In the genomic region with DNA sequence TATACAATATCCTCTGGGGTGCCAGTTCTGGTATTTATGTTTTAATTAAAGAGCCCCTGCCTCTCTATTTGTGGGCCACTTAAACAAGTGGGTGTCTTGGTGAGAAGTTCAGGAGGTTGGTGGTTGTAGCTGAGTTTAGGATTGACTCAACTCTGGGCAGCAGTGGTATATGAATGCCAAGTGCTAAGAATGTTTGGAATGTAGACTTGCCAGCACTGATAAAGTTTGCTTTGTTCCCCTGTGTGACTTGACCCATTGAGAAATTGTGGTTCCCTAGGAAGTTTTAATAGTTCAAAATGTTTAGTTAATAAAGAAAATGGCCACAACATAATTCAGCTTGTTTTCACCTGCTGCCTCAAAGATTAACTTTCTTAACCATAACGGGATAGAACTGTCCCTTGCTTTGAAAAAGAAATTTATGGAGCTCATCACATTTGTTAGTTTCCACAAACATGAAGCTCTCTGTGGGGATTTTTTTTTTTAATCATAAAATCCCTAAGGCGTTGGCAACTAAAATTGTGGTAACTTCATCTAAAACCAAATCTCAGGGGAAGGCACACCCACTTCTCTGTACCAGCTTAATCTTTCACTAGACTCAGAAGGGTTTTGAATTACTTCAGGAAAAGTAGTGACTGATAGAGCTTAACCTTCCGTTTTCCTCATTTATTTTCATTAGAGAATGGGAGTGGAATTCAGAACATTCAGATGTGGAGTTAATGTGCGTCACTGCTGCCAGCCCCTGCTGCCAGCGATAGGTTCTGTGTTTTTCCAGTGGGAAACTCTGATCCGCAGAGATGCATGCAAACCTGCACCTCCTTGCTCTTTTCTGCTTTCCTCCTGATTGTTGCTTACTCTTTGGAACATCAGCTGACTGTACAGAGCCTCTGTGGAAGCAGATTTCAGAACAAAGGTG, we compare ENCODE assay signal across 9 mouse cellular contexts.
DNase-seq lines count a peak whose midpoint lies in the region; ATAC-seq lines count a peak whose summit lies in the region.
"Had no signal": no experiment of that assay in that cellular context is flagged by ENCODE, and none has a peak within 500 bp of the region (broad histone marks: within the 10 kb centered on the region; RNA-seq: fewer than 3 reads in every experiment).

No protein-coding gene starts in this region.

- no peaks in the 10 kb centered on the region for H3K27me3 ChIP-seq in hindbrain, embryonic 13.5 days
- H3K27me3 ChIP-seq in hindbrain, embryonic 16.5 days (replicated peaks; ENCODE audit: control insufficient read depth, insufficient read depth, low read length), result no peaks in the 10 kb centered on the region
- no peaks in the 10 kb centered on the region for H3K27me3 ChIP-seq in intestine, embryonic 15.5 days (replicated peaks)

- H3K4me3 ChIP-seq in hindbrain, embryonic 13.5 days, result no peak overlapping the region
- H3K4me3 ChIP-seq in hindbrain, embryonic 16.5 days (ENCODE audit: low read length), result no peak overlapping the region
- peak overlapping the region; percentile 2; the same call in 1 of the 2 replicates for H3K4me3 ChIP-seq in brown adipose tissue, adult 24 weeks (ENCODE audit: insufficient read depth, low read depth, low read length)
- H3K4me3 ChIP-seq in intestine, embryonic 15.5 days (replicated peaks), result no peak overlapping the region

- DNase-seq in lung, postnatal 10 days, result peak; percentile 40
- DNase-seq in frontal cortex, postnatal 25 days (ENCODE audit: low spot score in 2 of 2), result no peak
- no peak for DNase-seq in right cerebral cortex, postnatal 4 days
- no peak for DNase-seq in thymus, postnatal 0 days (ENCODE audit: low spot score)
- DNase-seq: left cerebral cortex, postnatal 4 days had no signal

- no peaks in the 10 kb centered on the region for H3K9me3 ChIP-seq in hindbrain, embryonic 13.5 days
- H3K9me3 ChIP-seq in hindbrain, embryonic 16.5 days (ENCODE audit: control insufficient read depth, low read length), result no peaks in the 10 kb centered on the region
- H3K9me3 ChIP-seq in intestine, embryonic 15.5 days, result no peaks in the 10 kb centered on the region

- ATAC-seq in hindbrain, embryonic 13.5 days (ENCODE audit: low FRiP score), result no peak
- ATAC-seq in hindbrain, embryonic 16.5 days, result no peak
- ATAC-seq in intestine, embryonic 15.5 days, result peak; percentile 41; the same call in 1 of the 2 replicates

- 0 out of 2 replicates have a peak overlapping the region, but pooled peaks have one; percentile 30 for H3K27ac ChIP-seq in hindbrain, embryonic 13.5 days
- no peak overlapping the region for H3K27ac ChIP-seq in hindbrain, embryonic 16.5 days (ENCODE audit: low read depth, low read length)
- H3K27ac ChIP-seq in brown adipose tissue, adult 24 weeks (replicated peaks; ENCODE audit: low read depth, low read length), result peak overlapping the region; percentile 77
- H3K27ac ChIP-seq in intestine, embryonic 15.5 days, result no peak overlapping the region

- WGBS in hindbrain, embryonic 13.5 days, result 50% methylated on average over 6 of the region's 6 CpGs
- WGBS in hindbrain, embryonic 16.5 days, result 45% methylated on average over 6 of the region's 6 CpGs
- WGBS in intestine, embryonic 15.5 days, result 21% methylated on average over 6 of the region's 6 CpGs

- H3K9ac ChIP-seq in hindbrain, embryonic 13.5 days, result no peak overlapping the region
- no peak overlapping the region for H3K9ac ChIP-seq in hindbrain, embryonic 16.5 days (ENCODE audit: low read depth, low read length)
- H3K9ac ChIP-seq in intestine, embryonic 15.5 days, result no peak overlapping the region

- peaks cover 9% of the 10 kb centered on the region; the same call in 1 of the 2 replicates for H3K4me1 ChIP-seq in hindbrain, embryonic 13.5 days (replicated peaks)
- no peaks in the 10 kb centered on the region for H3K4me1 ChIP-seq in hindbrain, embryonic 16.5 days (ENCODE audit: control insufficient read depth, insufficient read depth, low read depth, low read length)
- H3K4me1 ChIP-seq in brown adipose tissue, adult 24 weeks (ENCODE audit: control insufficient read depth, insufficient read depth, insufficient read length, low read length), result peaks cover 7% of the 10 kb centered on the region
- H3K4me1 ChIP-seq in intestine, embryonic 15.5 days (replicated peaks), result 0 out of 2 replicates have a peak, but pooled peaks cover 3% of the 10 kb centered on the region

- H3K4me2 ChIP-seq in hindbrain, embryonic 13.5 days, result no peak overlapping the region
- H3K4me2 ChIP-seq in hindbrain, embryonic 16.5 days (ENCODE audit: low read length), result no peak overlapping the region
- no peak overlapping the region for H3K4me2 ChIP-seq in intestine, embryonic 15.5 days (replicated peaks)

- no peaks in the 10 kb centered on the region for H3K36me3 ChIP-seq in hindbrain, embryonic 13.5 days
- H3K36me3 ChIP-seq in hindbrain, embryonic 16.5 days (ENCODE audit: control insufficient read depth, insufficient read depth, low read length), result no peaks in the 10 kb centered on the region
- H3K36me3 ChIP-seq in intestine, embryonic 15.5 days, result no peaks in the 10 kb centered on the region

Comparison
In these comparisons a context has a peak if more than half of its experiments do, and no peak if none do; other contexts are left out.
1. H3K27ac ChIP-seq: peak in hindbrain, embryonic 13.5 days (single experiment) and brown adipose tissue, adult 24 weeks (single experiment); none in hindbrain, embryonic 16.5 days (single experiment) and intestine, embryonic 15.5 days (single experiment).